Mouse (Mus musculus) G1E (cell line): Measurements from ENCODE around the gene Ogfod1.

Experiments used
- CTCF ChIP-seq: IDR thresholded peaks from 2 replicates; pipeline ENCODE4 v1.5.1; 2012; ENCODE audit warnings: low read depth, low read length, inconsistent platforms, mixed read lengths
- GATA1 ChIP-seq: IDR thresholded peaks from 2 replicates; pipeline ENCODE4 v1.6.1; 2012; ENCODE audit warnings: borderline replicate concordance, low read length, inconsistent platforms, mixed read lengths
- TAL1 ChIP-seq: conservative IDR thresholded peaks from 2 replicates; pipeline ENCODE4 v1.6.1; 2012; ENCODE audit warnings: low read depth, low read length, inconsistent platforms, mixed read lengths

DNA sequence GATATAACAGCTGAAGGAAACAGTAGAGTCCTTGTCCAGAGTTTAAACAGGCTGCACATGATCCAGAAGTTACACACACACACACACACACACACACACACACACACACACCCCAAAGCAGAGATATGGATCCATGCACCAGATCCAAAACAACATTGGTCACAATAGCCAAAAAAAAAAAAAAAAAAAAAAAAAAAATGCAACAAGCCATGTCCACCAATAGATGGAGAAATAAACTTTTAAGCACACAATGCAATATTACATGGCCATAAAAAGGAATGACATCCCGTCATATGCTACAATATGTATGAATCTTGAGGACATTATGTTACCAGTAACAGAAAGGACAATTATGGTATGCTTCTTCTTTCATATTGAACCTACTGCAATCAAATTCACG, 77.0 kb downstream of the Ogfod1 start:
- TF ChIP-seq CTCF (no peak), GATA1 (no peak), TAL1 (no peak)
